Mouse (Mus musculus): Measurements from ENCODE around the gene Prickle2. TPM values are rescaled to one million over a fixed set of nuclear protein-coding genes. Genes with fewer than 3 reads are reported as not detected.

The Prickle2 gene
- polyA plus RNA-seq, 1 experiment: 1.2 TPM

GRCm38 (mm10) chr6:92532331-92532730 is 173.6 kb downstream of the Prickle2 start:
- no peak for DNase-seq (ENCODE audit: low read depth, low spot score)
- 64% methylated on average over 6 of the region's 6 CpGs for WGBS

- 55% methylated on average over 3 of the region's 3 CpGs for WGBS
- DNase-seq (ENCODE audit: low read depth, low spot score): no peak
Observed at GRCm38 (mm10) chr6:92526212-92526611, 179.7 kb downstream of the Prickle2 start.

DNA sequence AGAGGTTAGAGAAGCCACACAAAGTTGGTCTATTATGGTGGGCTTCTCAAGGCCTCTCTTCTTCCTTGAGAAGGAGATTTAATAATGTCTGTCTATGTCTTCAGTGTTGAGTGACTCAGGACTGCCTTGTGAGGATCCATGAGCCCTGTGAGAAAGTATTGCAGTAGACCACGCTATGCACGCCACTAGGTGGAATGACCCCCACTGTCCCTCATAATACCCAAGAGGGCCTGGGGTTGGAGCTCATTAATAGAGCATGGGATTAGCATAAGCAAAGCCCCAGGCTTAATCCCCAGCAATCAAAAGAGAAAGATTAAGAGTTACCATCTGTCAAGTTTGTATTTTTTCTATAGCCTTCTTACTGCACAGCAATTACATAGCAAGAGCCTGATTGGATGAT is 180.3 kb downstream of the Prickle2 start:
- DNase-seq (ENCODE audit: low read depth, low spot score): no peak
- WGBS: 87% methylated on average over 2 of the region's 2 CpGs

- no peak for DNase-seq (ENCODE audit: low read depth, low spot score)
- WGBS: 64% methylated on average over 7 of the region's 7 CpGs
Observed at GRCm38 (mm10) chr6:92521526-92522075, 184.4 kb downstream of the Prickle2 start.

DNA sequence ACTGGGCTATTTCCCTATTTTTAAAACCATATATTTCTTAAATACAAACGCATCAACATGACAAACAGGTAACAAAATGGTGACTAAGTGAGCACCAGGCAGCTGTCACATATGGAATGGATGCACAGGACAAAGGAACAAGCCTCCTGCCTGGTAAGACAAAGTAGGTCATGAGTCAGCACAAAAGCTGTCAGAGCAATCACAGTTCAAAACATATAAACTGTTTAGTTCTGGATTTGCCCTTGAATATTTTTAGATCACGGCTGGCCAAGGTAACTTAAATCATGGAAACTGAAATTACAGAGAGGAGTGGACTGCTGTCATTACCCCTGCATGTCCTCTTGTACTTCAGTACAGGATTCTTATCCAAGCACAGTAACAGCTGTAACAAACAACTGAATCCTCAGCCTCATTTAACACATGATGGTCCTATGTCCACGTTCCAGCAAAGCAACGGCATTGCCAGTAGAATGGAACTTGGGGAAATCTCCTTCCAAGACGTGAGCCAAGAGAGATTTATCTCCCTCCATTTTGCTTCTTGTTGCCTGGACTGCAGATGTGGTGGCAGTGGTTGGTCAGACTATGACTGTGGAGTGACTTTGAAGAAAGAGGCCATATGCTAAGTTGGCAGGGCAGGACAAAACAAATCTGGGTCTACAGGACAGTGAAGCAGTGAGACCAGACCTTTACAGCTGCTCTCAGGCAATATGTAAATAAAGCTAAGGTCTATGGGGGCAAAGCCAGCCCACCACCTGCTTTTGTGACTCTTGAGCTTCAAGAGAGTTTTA is 185.7 kb downstream of the Prickle2 start:
- DNase-seq (ENCODE audit: low read depth, low spot score): no peak
- WGBS: 53% methylated on average over 5 of the region's 5 CpGs

DNA sequence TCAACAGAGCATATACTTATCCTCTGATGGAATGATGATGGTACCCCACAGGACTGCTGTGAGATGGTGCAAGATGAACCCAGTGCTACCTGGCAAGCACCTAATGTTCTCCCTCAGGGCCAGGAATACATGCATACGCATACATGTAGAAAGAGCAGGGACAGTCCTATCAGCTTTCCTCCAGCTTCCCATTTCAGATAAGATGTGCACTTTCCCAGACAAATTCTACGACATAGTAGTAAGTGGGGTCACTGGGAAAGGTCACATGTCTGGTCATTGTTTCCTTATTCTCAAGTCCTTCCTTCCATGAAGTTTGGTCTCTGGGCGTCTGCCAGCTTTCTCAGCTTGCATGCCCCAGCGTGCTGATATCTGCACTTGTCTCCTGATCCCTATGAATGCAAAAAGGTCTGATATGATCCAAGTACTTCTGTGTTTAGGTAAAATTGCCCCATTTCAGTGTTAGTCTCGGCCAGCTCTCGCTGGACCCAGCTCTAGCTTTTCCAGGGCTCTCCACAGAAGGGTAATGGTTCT is 187.5 kb downstream of the Prickle2 start:
- no peak for DNase-seq (ENCODE audit: low read depth, low spot score)
- 71% methylated on average over 6 of the region's 6 CpGs for WGBS

DNA sequence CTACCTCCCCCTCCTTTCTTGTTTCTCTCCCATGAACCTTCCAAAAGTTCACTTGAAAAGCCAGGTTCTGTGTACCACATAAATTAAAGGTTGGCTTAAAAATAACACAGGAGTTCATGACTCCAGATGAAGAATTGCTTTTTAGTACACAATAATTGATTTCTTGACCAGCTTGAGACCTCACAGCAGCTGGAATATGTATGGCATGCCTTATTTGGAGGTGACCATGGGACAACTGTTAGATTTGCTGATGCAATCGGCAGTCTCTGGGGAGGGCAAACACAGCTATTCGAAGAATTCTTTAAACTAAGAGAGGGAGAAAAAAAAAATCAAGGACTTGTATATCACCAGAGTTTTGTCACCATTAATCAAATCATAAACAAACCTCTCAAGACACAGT is 189.0 kb downstream of the Prickle2 start:
- 23% methylated on average over 2 of the region's 2 CpGs for WGBS
- no peak for DNase-seq (ENCODE audit: low read depth, low spot score)

GRCm38 (mm10) chr6:92512001-92512400 is 194.0 kb downstream of the Prickle2 start:
- 76% methylated on average over 1 of the region's 1 CpGs for WGBS
- no peak for DNase-seq (ENCODE audit: low read depth, low spot score)

- DNase-seq (ENCODE audit: low read depth, low spot score): no peak
- WGBS: 53% methylated on average over 2 of the region's 2 CpGs
Observed at GRCm38 (mm10) chr6:92509712-92510111, 196.2 kb downstream of the Prickle2 start.

- WGBS: 84% methylated on average over 3 of the region's 3 CpGs
- DNase-seq (ENCODE audit: low read depth, low spot score): no peak
Observed at GRCm38 (mm10) chr6:92506276-92506675, 199.7 kb downstream of the Prickle2 start.

DNA sequence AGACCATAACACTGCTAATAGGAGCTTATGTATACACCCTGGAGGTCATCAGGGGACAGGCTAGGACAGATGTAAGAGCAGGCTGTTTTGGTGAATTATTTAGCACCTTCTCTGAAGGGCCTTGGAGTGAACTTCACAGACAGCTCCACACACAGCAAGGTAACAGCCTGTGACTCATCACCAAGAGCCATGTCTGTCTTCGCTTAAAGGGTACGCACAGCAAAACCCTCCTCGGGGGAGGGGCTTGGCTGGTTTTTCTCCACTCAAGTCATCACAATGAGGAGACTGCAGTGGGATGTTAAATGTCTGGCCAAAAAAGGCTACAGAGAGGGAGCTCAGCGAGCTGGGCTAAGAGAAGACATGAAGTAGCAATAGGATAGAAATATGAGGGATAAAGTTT is 206.5 kb downstream of the Prickle2 start:
- WGBS: 48% methylated on average over 4 of the region's 4 CpGs
- DNase-seq (ENCODE audit: low read depth, low spot score): no peak

DNA sequence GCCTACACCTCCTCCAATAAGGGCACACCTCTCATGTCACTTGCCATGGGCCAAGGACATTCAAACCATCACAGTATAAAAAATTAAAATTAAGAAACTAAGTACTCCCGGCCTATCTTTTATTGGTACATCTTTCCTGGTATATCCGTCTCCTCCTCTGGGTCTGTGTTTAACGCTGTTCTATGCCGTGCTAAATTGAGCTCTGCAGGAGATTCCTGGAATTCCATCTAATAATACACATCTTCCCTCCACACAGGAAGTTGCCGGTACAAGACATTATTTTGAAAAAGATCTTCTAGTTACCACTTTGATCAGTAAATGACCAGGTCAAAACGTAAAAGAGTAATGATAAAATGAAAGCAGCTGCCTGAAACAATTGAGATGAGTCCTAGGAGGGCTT is 207.4 kb downstream of the Prickle2 start:
- no peak for DNase-seq (ENCODE audit: low read depth, low spot score)
- 55% methylated on average over 6 of the region's 6 CpGs for WGBS

GRCm38 (mm10) chr6:92497279-92497678 is 208.7 kb downstream of the Prickle2 start:
- 73% methylated on average over 4 of the region's 4 CpGs for WGBS

DNA sequence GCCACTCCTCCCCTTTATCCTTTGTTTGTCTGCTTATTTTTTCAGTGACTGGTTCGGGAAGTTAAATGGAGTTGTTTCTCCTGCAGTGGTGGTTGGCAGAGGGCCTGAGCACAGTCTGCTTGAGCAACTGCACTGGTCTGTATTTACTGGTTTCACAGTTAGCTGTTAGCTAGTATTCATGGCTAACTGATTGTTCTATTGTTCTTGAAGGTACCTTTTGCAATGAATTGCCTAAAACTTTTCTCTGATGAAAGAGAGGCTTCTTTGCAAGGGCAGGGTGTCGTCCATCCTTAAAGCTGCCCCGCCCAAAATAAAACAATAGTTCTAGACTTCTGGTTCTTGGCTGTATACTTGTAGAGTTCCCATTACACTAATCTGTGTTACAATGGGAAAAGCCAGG is 210.5 kb downstream of the Prickle2 start:
- WGBS: 60% methylated on average over 3 of the region's 3 CpGs
- no peak for DNase-seq (ENCODE audit: low read depth, low spot score)

More at GRCm38 (mm10) chr6:92497279-92497678, 208.7 kb downstream of the Prickle2 start:
- DNase-seq (ENCODE audit: low read depth, low spot score): no peak

- no peak for DNase-seq (ENCODE audit: low read depth, low spot score)
- WGBS: 16% methylated on average over 1 of the region's 1 CpGs
Observed at GRCm38 (mm10) chr6:92481690-92481956, 224.3 kb downstream of the Prickle2 start.

DNA sequence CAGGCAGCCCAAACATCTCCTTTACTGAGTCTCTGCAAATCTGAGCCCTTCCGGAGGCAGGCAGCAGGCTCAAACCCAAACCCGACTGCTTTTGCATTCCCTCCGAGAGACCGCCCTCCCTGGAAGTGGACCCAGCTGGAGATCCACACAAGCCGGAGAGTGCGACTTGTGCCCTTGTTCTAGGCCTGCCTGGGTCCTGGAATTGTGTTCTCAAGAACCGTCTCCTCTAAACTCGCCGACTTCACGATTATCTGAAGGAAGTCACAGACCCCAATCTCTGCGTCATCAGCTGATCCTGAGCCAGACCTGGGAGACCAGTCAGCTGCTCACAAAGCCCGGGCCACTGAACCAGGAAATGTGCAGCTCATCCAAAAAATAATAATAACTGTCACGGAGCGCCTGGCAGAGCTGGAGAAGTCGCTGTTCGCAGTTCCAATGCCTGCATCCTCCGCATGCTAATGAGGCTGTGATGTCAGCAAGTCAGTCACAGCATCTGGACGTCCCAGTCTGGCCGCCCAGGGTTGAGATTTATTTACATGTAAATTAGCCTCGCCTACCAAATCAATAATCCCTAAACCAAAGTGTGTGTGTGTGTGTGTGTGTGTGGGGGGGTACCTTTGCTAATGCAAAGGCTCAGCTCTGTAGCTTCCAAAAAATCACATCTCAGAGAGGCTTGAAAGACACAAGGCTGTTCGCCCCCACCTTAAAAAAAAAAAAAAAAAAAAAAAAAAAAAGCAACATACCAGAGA is 224.8 kb downstream of the Prickle2 start:
- WGBS: 4% methylated on average over 21 of the region's 21 CpGs
- DNase-seq (ENCODE audit: low read depth, low spot score): no peak

GRCm38 (mm10) chr6:92478612-92479011 is 227.3 kb downstream of the Prickle2 start:
- WGBS: 90% methylated on average over 1 of the region's 1 CpGs
- DNase-seq (ENCODE audit: low read depth, low spot score): no peak

- WGBS: 86% methylated on average over 2 of the region's 2 CpGs
- DNase-seq (ENCODE audit: low read depth, low spot score): no peak
Observed at GRCm38 (mm10) chr6:92477621-92478020, 228.3 kb downstream of the Prickle2 start.

- WGBS: 67% methylated on average over 4 of the region's 4 CpGs
- no peak for DNase-seq (ENCODE audit: low read depth, low spot score)
Observed at GRCm38 (mm10) chr6:92469456-92469855, 236.5 kb downstream of the Prickle2 start.

DNA sequence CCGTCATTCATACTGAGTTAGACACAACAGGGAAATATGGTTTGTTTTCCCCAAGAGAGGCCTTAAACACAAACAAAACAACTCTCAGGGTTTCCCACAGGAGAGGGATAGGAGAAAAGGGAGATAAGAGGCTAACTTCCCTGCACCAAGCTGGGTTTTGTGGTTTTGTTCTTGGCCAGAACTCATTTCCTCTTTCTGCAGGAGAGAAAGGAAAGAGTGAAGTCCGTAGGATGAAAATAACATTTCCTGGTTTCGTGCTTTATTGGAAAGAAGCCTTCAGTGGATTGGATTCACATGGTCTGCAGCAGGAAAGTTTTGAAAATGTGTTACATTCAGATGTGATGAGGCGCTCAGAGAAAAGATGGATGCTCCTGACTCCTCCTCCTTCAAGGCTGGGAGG is 237.1 kb downstream of the Prickle2 start:
- 56% methylated on average over 4 of the region's 4 CpGs for WGBS
- DNase-seq (ENCODE audit: low read depth, low spot score): no peak

- WGBS: 38% methylated on average over 3 of the region's 3 CpGs
- DNase-seq (ENCODE audit: low read depth, low spot score): no peak
Observed at GRCm38 (mm10) chr6:92468383-92468791, 237.6 kb downstream of the Prickle2 start.
